Mouse (Mus musculus) gastrocnemius, adult 8-10 months (tissue): ENCODE measurements around the gene Thada. TPM values are rescaled to one million over a fixed set of nuclear protein-coding genes. Genes with fewer than 3 reads are reported as not detected.
"Not testable (repeated sequence)": the region's sequence is repeated elsewhere in the genome, so short reads cannot be mapped to it uniquely, and the experiment has no call there.

Experiments used
- DNase-seq, 2 experiments: peaks; one replicate each; pipeline ENCODE4 v3.0.0; 2022; ENCODE audit warnings: low spot score in 2 of 2
- total RNA-seq, 4 experiments: library from RNA; stranded (reverse); gene quantifications; 2 replicates each; pipeline ENCODE4 v1.2.4; 2022

The Thada gene
- total RNA-seq, 4 experiments from 2014 or later, result 4.4 to 6.3 (median 5.6) TPM

- DNase-seq, result no peak
These were observed 237.8 kb downstream of the Thada start for GRCm38 (mm10) chr17:84228223-84228622.

GRCm38 (mm10) chr17:84226681-84227080 lies 239.3 kb downstream of the Thada start:
- DNase-seq, result no peak

GRCm38 (mm10) chr17:84226231-84226630 lies 239.8 kb downstream of the Thada start:
- DNase-seq, result no peak

GRCm38 (mm10) chr17:84224217-84224887 lies 241.7 kb downstream of the Thada start:
- no peak for DNase-seq

- not testable (repeated sequence) for DNase-seq
These were observed 247.2 kb downstream of the Thada start for GRCm38 (mm10) chr17:84218841-84219240.

GRCm38 (mm10) chr17:84217696-84218095 lies 248.3 kb downstream of the Thada start:
- no peak for DNase-seq

- no peak for DNase-seq
These were observed 250.6 kb downstream of the Thada start for GRCm38 (mm10) chr17:84215264-84215960.

- no peak for DNase-seq
These were observed 252.5 kb downstream of the Thada start for GRCm38 (mm10) chr17:84213464-84213863.

GRCm38 (mm10) chr17:84207611-84208010 lies 258.4 kb downstream of the Thada start:
- no peak for DNase-seq

GRCm38 (mm10) chr17:84206239-84206638 lies 259.8 kb downstream of the Thada start:
- DNase-seq, result no peak

GRCm38 (mm10) chr17:84204962-84205361 lies 261.0 kb downstream of the Thada start:
- no peak for DNase-seq

GRCm38 (mm10) chr17:84203340-84203739 lies 262.7 kb downstream of the Thada start:
- no peak for DNase-seq

- no peak for DNase-seq
These were observed 264.8 kb downstream of the Thada start for GRCm38 (mm10) chr17:84201183-84201582.

GRCm38 (mm10) chr17:84197912-84198344 lies 268.1 kb downstream of the Thada start:
- no peak for DNase-seq

- DNase-seq, result no peak
These were observed 269.7 kb downstream of the Thada start for GRCm38 (mm10) chr17:84196329-84196728.

GRCm38 (mm10) chr17:84195835-84196234 lies 270.2 kb downstream of the Thada start:
- no peak for DNase-seq

GRCm38 (mm10) chr17:84195003-84195395 lies 271.0 kb downstream of the Thada start:
- DNase-seq, result no peak

GRCm38 (mm10) chr17:84194282-84195002 lies 271.6 kb downstream of the Thada start:
- no peak for DNase-seq

- no peak for DNase-seq
These were observed 272.6 kb downstream of the Thada start for GRCm38 (mm10) chr17:84193411-84193810.

GRCm38 (mm10) chr17:84191946-84192345 lies 274.1 kb downstream of the Thada start:
- no peak for DNase-seq

GRCm38 (mm10) chr17:84190885-84191284 lies 275.1 kb downstream of the Thada start:
- peak; percentile 68 to 71 for DNase-seq
